Mouse (Mus musculus) limb, embryonic 10.5 days (tissue): ENCODE measurements around the gene G0s2. TPM values are rescaled to one million over a fixed set of nuclear protein-coding genes. Genes with fewer than 3 reads are reported as not detected.
A peak's percentile ranks its signal among the peaks of the same experiment; 100 is the strongest.

ENCODE experiments used
- DNase-seq: peaks from one replicate; pipeline ENCODE4 v3.0.0-alpha.2; 2017; ENCODE audit warnings: low spot score
- H3K27ac ChIP-seq: fragments of 300-500 bp; sonication (generic); 2 replicates; pipeline ENCODE4 v1.5.1; 2016; ENCODE audit warnings: mild to moderate bottlenecking
- H3K27me3 ChIP-seq: fragments of 300-500 bp; sonication (generic); 2 replicates; pipeline ENCODE4 v1.6.1; 2016; ENCODE audit warnings: low read depth, mild to moderate bottlenecking; ENCODE audit not compliant: poor library complexity, severe bottlenecking
- H3K36me3 ChIP-seq: fragments of 300-500 bp; sonication (generic); 2 replicates; pipeline ENCODE4 v1.6.1; 2016; ENCODE audit warnings: mild to moderate bottlenecking, moderate library complexity
- H3K4me1 ChIP-seq: fragments of 300-500 bp; sonication (generic); 2 replicates; pipeline ENCODE4 v1.6.1; 2016
- H3K4me3 ChIP-seq: fragments of 300-500 bp; sonication (generic); 2 replicates; pipeline ENCODE4 v1.5.1; 2016; ENCODE audit warnings: mild to moderate bottlenecking, moderate library complexity
- H3K9me3 ChIP-seq: fragments of 300-500 bp; sonication (generic); replicated peaks from 2 replicates; pipeline ENCODE4 v1.6.1; 2016; ENCODE audit warnings: mild to moderate bottlenecking
- WGBS: fragments of 180-500 bp; shearing (Covaris S2); methylation state at CpG from one replicate; pipeline ENCODE4 v1.1.7; 2016; 5-methylcytosine and 5-hydroxymethylcytosine counted together
- polyA plus RNA-seq: library from polyadenylated mRNA; unstranded; fragments of >200 nt; fragmentation: Nextera tagmentation; extraction: Ambion mirVana; gene quantifications from 2 replicates; pipeline ENCODE4 v1.2.1, GENCODE M21; 2016

Gene G0s2
- polyA plus RNA-seq, 1 experiment from 2014 or later, result 6.3 TPM

GRCm38 (mm10) chr1:193279492-193279891 is 6.5 kb upstream of the G0s2 start:
- WGBS, result 81% methylated on average over 4 of the region's 4 CpGs
- Histone ChIP-seq H3K27me3 (no peaks in the 10 kb centered on the region), H3K36me3 (no peaks in the 10 kb centered on the region), H3K4me3 (no peak overlapping the region), H3K4me1 (peaks cover 6% of the 10 kb centered on the region), H3K9me3 (no peaks in the 10 kb centered on the region), H3K27ac (no peak overlapping the region)
- DNase-seq, result no peak

GRCm38 (mm10) chr1:193278414-193279045 is 5.5 kb upstream of the G0s2 start:
- WGBS, result 48% methylated on average over 6 of the region's 6 CpGs
- H3K36me3 ChIP-seq, result no peaks in the 10 kb centered on the region
- H3K4me1 ChIP-seq, result peaks cover 6% of the 10 kb centered on the region
- no peaks in the 10 kb centered on the region for H3K27me3 ChIP-seq
- H3K9me3 ChIP-seq, result no peaks in the 10 kb centered on the region
- H3K4me3 ChIP-seq, result no peak overlapping the region
- DNase-seq, result no peak
- no peak overlapping the region for H3K27ac ChIP-seq

GRCm38 (mm10) chr1:193274407-193275071 is 1.5 kb upstream of the G0s2 start:
- no peak overlapping the region for H3K4me3 ChIP-seq
- H3K36me3 ChIP-seq, result no peaks in the 10 kb centered on the region
- no peak overlapping the region for H3K27ac ChIP-seq
- H3K27me3 ChIP-seq, result 0 out of 2 replicates have a peak, but pooled peaks cover 6% of the 10 kb centered on the region
- WGBS, result 78% methylated on average over 8 of the region's 8 CpGs
- DNase-seq, result no peak
- no peaks in the 10 kb centered on the region for H3K9me3 ChIP-seq
- H3K4me1 ChIP-seq, result peaks cover 29% of the 10 kb centered on the region

GRCm38 (mm10) chr1:193272137-193272915 is 691 bp downstream of the G0s2 start:
- H3K36me3 ChIP-seq, result no peaks in the 10 kb centered on the region
- 11% methylated on average over 24 of the region's 24 CpGs for WGBS
- H3K4me3 ChIP-seq, result peak overlapping the region; percentile 52
- peak overlapping the region; percentile 81 for H3K27ac ChIP-seq
- no peaks in the 10 kb centered on the region for H3K9me3 ChIP-seq
- peak; percentile 65 for DNase-seq
- peaks cover 23% of the 10 kb centered on the region for H3K4me1 ChIP-seq
- 0 out of 2 replicates have a peak, but pooled peaks cover 6% of the 10 kb centered on the region for H3K27me3 ChIP-seq

GRCm38 (mm10) chr1:193270965-193271763 is 1.9 kb downstream of the G0s2 start:
- 28% methylated on average over 6 of the region's 6 CpGs for WGBS
- no peaks in the 10 kb centered on the region for H3K9me3 ChIP-seq
- no peak for DNase-seq
- 0 out of 2 replicates have a peak, but pooled peaks cover 6% of the 10 kb centered on the region for H3K27me3 ChIP-seq
- H3K4me3 ChIP-seq, result no peak overlapping the region
- H3K27ac ChIP-seq, result no peak overlapping the region
- peaks cover 23% of the 10 kb centered on the region for H3K4me1 ChIP-seq
- no peaks in the 10 kb centered on the region for H3K36me3 ChIP-seq

GRCm38 (mm10) chr1:193265734-193266133 is 7.3 kb downstream of the G0s2 start:
- Histone ChIP-seq H3K27me3 (no peaks in the 10 kb centered on the region), H3K4me1 (peaks cover 4% of the 10 kb centered on the region), H3K9me3 (no peaks in the 10 kb centered on the region), H3K27ac (no peak overlapping the region), H3K4me3 (no peak overlapping the region), H3K36me3 (no peaks in the 10 kb centered on the region)
- no peak for DNase-seq

- WGBS, result 81% methylated on average over 5 of the region's 5 CpGs
- H3K4me3 ChIP-seq, result no peak within 1 kb of the TSS
- peaks cover 4% of the 10 kb centered on the region for H3K4me1 ChIP-seq
- no peaks in the 10 kb centered on the region for H3K27me3 ChIP-seq
- H3K36me3 ChIP-seq, result no peaks in the 10 kb centered on the region
- no peaks in the 10 kb centered on the region for H3K9me3 ChIP-seq
- H3K27ac ChIP-seq, result no peak within 1 kb of the TSS
- DNase-seq, result no peak
Measured at GRCm38 (mm10) chr1:193263955-193264598, 8.9 kb downstream of the G0s2 start, which contains the start of gene Hsd11b1. TSS of gene Hsd11b1 (minus strand) at chr1:193264075.

- Histone ChIP-seq H3K4me3 (no peak overlapping the region), H3K27ac (no peak overlapping the region), H3K36me3 (no peaks in the 10 kb centered on the region), H3K9me3 (no peaks in the 10 kb centered on the region), H3K4me1 (peaks cover 4% of the 10 kb centered on the region), H3K27me3 (no peaks in the 10 kb centered on the region)
- no peak for DNase-seq
- WGBS, result 83% methylated on average over 8 of the region's 8 CpGs
Measured at GRCm38 (mm10) chr1:193263026-193263907, 9.8 kb downstream of the G0s2 start.

- WGBS, result 73% methylated on average over 7 of the region's 7 CpGs
- no peaks in the 10 kb centered on the region for H3K9me3 ChIP-seq
- no peaks in the 10 kb centered on the region for H3K27me3 ChIP-seq
- no peak overlapping the region for H3K4me3 ChIP-seq
- peaks cover 4% of the 10 kb centered on the region for H3K4me1 ChIP-seq
- H3K27ac ChIP-seq, result no peak overlapping the region
- no peak for DNase-seq
- no peaks in the 10 kb centered on the region for H3K36me3 ChIP-seq
Measured at GRCm38 (mm10) chr1:193261897-193262548, 11.0 kb downstream of the G0s2 start.

- WGBS, result 91% methylated on average over 9 of the region's 9 CpGs
- Histone ChIP-seq H3K27me3 (no peaks in the 10 kb centered on the region), H3K27ac (no peak overlapping the region), H3K36me3 (no peaks in the 10 kb centered on the region), H3K4me3 (no peak overlapping the region), H3K4me1 (peaks cover 4% of the 10 kb centered on the region), H3K9me3 (no peaks in the 10 kb centered on the region)
- DNase-seq, result no peak
Measured at GRCm38 (mm10) chr1:193259559-193259958, 13.5 kb downstream of the G0s2 start.

GRCm38 (mm10) chr1:193256621-193257098 is 16.4 kb downstream of the G0s2 start:
- Histone ChIP-seq H3K9me3 (no peaks in the 10 kb centered on the region), H3K4me3 (no peak overlapping the region), H3K36me3 (no peaks in the 10 kb centered on the region), H3K27ac (no peak overlapping the region), H3K4me1 (peaks cover 6% of the 10 kb centered on the region; the same call in 1 of the 2 replicates), H3K27me3 (no peaks in the 10 kb centered on the region)
- DNase-seq, result no peak
- 76% methylated on average over 5 of the region's 5 CpGs for WGBS
